Mouse (Mus musculus) liver, adult 2 months (tissue): ENCODE measurements at regions not wholly inside any gene's neighbourhood (a gene's known extent, or its start where the extent isn't known, plus 50 kb on each side); places are given as distances from the start of the nearest gene placed in this dataset.

ENCODE experiments used
- DNase-seq: peaks from one replicate; pipeline ENCODE4 v3.0.0-alpha.2; 2011; ENCODE audit warnings: low read depth, low spot score; ENCODE audit errors: extremely low read depth
- H3K27ac ChIP-seq: fragments of 200-500 bp; replicated peaks from 2 replicates; pipeline ENCODE4 v1.5.1; 2012; ENCODE audit warnings: low read depth, mild to moderate bottlenecking, control low read depth, inconsistent platforms, low read length; ENCODE audit not compliant: insufficient read depth
- H3K27me3 ChIP-seq: fragments of 200-500 bp; 2 replicates; pipeline ENCODE4 v1.6.1; 2012; ENCODE audit warnings: mild to moderate bottlenecking, moderate library complexity, low read length, inconsistent platforms; ENCODE audit not compliant: control insufficient read depth, insufficient read depth
- H3K36me3 ChIP-seq: fragments of 200-500 bp; 2 replicates; pipeline ENCODE4 v1.6.1; 2012; ENCODE audit warnings: low read length, inconsistent platforms; ENCODE audit not compliant: control insufficient read depth, insufficient read depth
- H3K4me1 ChIP-seq: fragments of 200-500 bp; 2 replicates; pipeline ENCODE4 v1.6.1; 2011; ENCODE audit warnings: low read length; ENCODE audit not compliant: control insufficient read depth, insufficient read depth
- H3K4me3 ChIP-seq: fragments of 200-500 bp; 2 replicates; pipeline ENCODE4 v1.5.1; 2011; ENCODE audit warnings: low read depth, mild to moderate bottlenecking, control low read depth, low read length, moderate library complexity; ENCODE audit not compliant: insufficient read depth
- H3K79me2 ChIP-seq: fragments of 200-500 bp; 2 replicates; pipeline ENCODE4 v1.6.1; 2012; ENCODE audit warnings: inconsistent platforms, mild to moderate bottlenecking, low read length, moderate library complexity; ENCODE audit not compliant: control insufficient read depth, insufficient read depth
- H3K9ac ChIP-seq: fragments of 200-500 bp; 2 replicates; pipeline ENCODE4 v1.6.1; 2012; ENCODE audit warnings: low read depth, mild to moderate bottlenecking, control low read depth, inconsistent platforms, low read length
- CTCF ChIP-seq: fragments of 200-500 bp; IDR thresholded peaks from 2 replicates; pipeline ENCODE4 v1.5.1; 2011; ENCODE audit warnings: low read depth, low read length, control low read depth
- POLR2A ChIP-seq: fragments of 200-500 bp; IDR thresholded peaks from 2 replicates; pipeline ENCODE4 v1.6.1; 2011; ENCODE audit warnings: low read length, control low read depth; ENCODE audit not compliant: insufficient read depth; ENCODE audit errors: extremely low read depth
- WGBS: fragments of 180-500 bp; shearing (Covaris S2); methylation state at CpG from one replicate; pipeline ENCODE4 v1.1.7; 2018; 5-methylcytosine and 5-hydroxymethylcytosine counted together

DNA sequence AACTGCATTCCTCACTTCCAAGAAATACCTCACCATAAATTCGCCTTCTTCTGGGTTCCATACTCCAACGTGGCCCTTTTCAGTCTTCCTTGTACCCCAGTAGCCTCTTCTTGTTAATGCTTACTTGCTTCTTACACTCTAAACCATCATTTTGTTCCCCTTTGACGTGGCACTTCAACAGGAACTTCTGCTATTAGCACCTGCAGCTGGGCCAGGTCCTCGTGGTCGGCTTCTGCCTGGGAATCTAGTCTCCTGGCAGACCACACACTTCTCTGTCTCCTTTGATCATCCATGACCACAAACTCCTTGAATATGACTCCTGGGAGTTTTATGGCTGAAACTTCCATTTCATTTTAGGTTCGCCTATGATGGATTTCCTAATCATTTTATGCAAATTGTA is 243.9 kb upstream of the Rag2 start:
- TF ChIP-seq CTCF: no peak
- no peak for TF ChIP-seq POLR2A
- Histone ChIP-seq H3K79me2 (no peaks in the 10 kb centered on the region), H3K9ac (no peak overlapping the region), H3K36me3 (no peaks in the 10 kb centered on the region), H3K27ac (no peak overlapping the region), H3K27me3 (no peaks in the 10 kb centered on the region), H3K4me1 (no peaks in the 10 kb centered on the region), H3K4me3 (no peak overlapping the region)
- DNase-seq: no peak
- 62% methylated on average over 6 of the region's 6 CpGs for WGBS

DNA sequence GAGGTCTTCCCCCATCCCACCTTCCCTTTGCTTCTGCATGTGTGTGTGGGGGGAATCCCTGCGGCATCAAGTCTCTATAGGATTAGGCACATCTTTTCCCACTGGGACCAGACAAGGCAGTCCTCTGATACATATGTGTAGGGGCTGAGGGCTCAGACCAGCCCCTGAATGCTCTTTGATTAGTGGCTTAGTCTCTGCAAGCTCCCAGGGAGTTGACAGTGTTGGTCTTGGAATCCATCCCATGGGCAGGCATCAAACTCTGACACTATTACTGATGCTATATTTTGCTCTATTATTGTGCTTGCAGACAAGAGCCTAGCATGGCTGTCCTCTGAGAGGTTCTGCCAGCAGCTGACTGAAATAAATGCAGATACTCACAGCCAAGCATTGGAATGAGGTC is 209.5 kb upstream of the Rag2 start:
- H3K27me3 ChIP-seq: no peaks in the 10 kb centered on the region
- H3K36me3 ChIP-seq: no peaks in the 10 kb centered on the region
- no peak overlapping the region for H3K4me3 ChIP-seq
- no peaks in the 10 kb centered on the region for H3K79me2 ChIP-seq
- no peak overlapping the region for H3K9ac ChIP-seq
- no peaks in the 10 kb centered on the region for H3K4me1 ChIP-seq
- WGBS: 95% methylated on average over 1 of the region's 1 CpGs
- DNase-seq: no peak
- no peak for TF ChIP-seq POLR2A
- no peak for TF ChIP-seq CTCF
- no peak overlapping the region for H3K27ac ChIP-seq

- Histone ChIP-seq H3K36me3 (no peaks in the 10 kb centered on the region), H3K4me1 (no peaks in the 10 kb centered on the region), H3K79me2 (no peaks in the 10 kb centered on the region), H3K27me3 (no peaks in the 10 kb centered on the region), H3K27ac (no peak overlapping the region), H3K4me3 (no peak overlapping the region), H3K9ac (no peak overlapping the region)
- 81% methylated on average over 3 of the region's 3 CpGs for WGBS
- TF ChIP-seq POLR2A: no peak
- no peak for TF ChIP-seq CTCF
- no peak for DNase-seq
Observed at GRCm38 (mm10) chr2:101416702-101417101, 207.8 kb upstream of the Rag2 start.

DNA sequence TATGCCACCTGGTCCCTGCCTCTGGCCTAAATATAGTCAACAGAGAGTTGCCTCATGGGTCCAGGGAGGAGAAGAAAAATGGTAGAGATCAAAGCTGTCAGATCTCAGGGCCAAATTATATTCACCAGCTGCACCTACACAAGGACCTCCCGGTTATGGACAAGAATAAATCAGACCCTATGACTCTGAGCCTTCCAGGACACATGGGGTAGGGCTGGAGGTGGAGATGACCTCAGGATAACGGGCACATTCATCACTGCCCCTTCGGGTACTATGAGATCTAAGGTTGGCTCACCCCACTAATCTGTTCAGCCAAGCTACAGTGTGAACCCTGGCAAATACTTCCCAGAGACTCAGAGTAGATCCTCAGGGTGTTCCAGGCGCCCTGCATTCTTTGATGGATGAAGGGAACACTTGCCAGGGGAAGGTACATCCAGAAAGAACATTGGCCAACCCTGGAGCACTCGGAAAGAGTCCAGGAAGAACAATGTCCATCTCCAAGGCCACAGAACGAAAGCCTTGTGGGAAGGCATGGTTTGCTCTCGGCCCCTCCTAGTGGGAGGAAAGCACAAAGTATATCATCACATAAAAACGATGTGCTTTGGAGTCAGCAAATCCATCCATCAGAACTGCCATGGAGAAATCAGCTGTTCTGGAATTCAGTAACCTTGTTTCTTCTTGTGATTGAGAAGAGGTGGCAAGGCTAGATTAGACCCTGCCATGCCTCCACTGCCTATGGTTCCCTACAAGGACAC is 191.2 kb upstream of the Rag2 start:
- Histone ChIP-seq H3K9ac (no peak overlapping the region), H3K27me3 (no peaks in the 10 kb centered on the region), H3K79me2 (no peaks in the 10 kb centered on the region), H3K36me3 (no peaks in the 10 kb centered on the region), H3K4me1 (no peaks in the 10 kb centered on the region), H3K27ac (no peak overlapping the region), H3K4me3 (no peak overlapping the region)
- no peak for TF ChIP-seq POLR2A
- no peak for TF ChIP-seq CTCF
- 70% methylated on average over 8 of the region's 8 CpGs for WGBS
- no peak for DNase-seq

DNA sequence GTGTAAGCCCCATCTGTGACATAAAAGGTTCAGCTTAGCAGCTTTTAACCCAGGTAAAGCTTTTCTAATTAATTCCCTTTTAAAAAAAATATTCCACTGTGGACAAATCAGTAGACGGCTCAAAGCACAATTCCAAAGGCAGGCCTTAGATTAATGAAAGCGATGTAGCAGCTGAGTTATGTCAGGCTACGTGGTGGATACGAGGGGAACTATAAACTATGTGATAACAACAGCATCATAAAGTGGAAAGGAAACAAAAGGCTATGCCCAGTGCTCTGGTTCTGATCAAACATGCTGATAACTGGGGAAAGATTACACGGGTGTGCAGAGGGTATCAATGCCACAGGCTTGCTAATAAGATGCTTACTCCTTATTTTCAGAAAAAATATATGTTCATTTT is 184.3 kb upstream of the Rag2 start:
- Histone ChIP-seq H3K27me3 (no peaks in the 10 kb centered on the region), H3K4me1 (no peaks in the 10 kb centered on the region), H3K36me3 (no peaks in the 10 kb centered on the region), H3K9ac (no peak overlapping the region), H3K27ac (no peak overlapping the region), H3K4me3 (no peak overlapping the region), H3K79me2 (no peaks in the 10 kb centered on the region)
- TF ChIP-seq POLR2A (no peak), CTCF (no peak)
- 72% methylated on average over 5 of the region's 5 CpGs for WGBS
- DNase-seq: no peak

- TF ChIP-seq POLR2A (no peak), CTCF (no peak)
- Histone ChIP-seq H3K4me3 (no peak overlapping the region), H3K79me2 (no peaks in the 10 kb centered on the region), H3K27me3 (no peaks in the 10 kb centered on the region), H3K36me3 (no peaks in the 10 kb centered on the region), H3K4me1 (no peaks in the 10 kb centered on the region), H3K9ac (no peak overlapping the region), H3K27ac (no peak overlapping the region)
- no peak for DNase-seq
- WGBS: 89% methylated on average over 5 of the region's 5 CpGs
Observed at GRCm38 (mm10) chr2:101441081-101441630, 183.4 kb upstream of the Rag2 start.
